Mouse (Mus musculus): ENCODE measurements around the gene Trim40. TPM values are rescaled to one million over a fixed set of nuclear protein-coding genes. Genes with fewer than 3 reads are reported as not detected.

The Trim40 gene
- polyA plus RNA-seq (2012; rRNA removed) (not detected in 2 replicates), polyA plus RNA-seq (2014; fragmentation: Nextera tagmentation; extraction: Ambion mirVana) (not detected in 2 replicates)

DNA sequence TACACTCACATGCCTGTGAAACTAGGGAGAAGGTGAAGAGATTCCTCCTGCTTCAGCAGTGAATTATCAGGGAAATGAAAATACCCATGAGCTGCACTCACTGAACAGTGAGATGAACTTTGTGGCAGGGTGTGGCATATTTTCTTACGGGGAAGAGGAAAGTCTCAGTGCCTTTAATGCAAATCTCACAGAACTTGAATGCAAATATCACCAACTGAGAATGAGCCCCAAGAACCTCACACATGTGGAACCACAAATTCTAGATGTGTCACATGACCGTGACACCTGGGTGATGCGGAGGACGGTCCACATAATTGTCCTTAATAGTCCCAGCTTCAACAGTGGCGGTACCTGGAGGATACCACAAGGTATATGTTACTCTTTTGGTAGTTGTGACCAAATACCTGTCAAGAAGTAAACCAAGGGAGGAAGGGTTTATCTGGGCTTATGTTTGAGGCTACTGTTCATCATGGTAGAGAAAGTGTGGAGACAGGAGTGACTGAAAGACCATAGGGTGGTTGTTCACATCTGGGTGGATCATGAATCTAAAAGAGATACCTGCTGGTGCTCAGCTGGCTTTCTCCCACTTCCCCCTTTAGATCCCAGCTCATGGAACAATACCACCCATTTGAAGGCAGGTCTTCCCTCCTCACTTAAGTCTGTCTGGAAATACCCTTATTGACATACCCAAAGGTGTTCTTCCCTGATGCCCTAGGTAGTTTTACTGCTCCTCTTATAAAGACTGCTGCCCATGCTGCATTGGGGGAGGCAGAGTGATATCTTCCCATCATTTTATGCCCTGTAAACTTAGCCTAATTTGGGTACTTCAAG, at the start of gene Trim40:
TSS of gene Trim40 (minus strand) at position 51 of the 831 bp plus-strand sequence.
- Histone ChIP-seq H3K9me3 (ENCODE audit: control insufficient read depth, low read length) (no peaks in the 10 kb centered on the region), H3K4me3 (ENCODE audit: insufficient read depth in 1 of 2, low read depth in 2 of 2, low read length in 2 of 2) (no peak within 1 kb of the TSS), H3K4me2 (ENCODE audit: low read depth) (no peak within 1 kb of the TSS), H3K27me3 (ENCODE audit: control insufficient read depth, insufficient read depth, low read length) (no peaks in the 10 kb centered on the region; the same call in 1 of the 2 replicates), H3K36me3 (replicated peaks; ENCODE audit: control insufficient read depth, insufficient read depth, low read depth) (no peaks in the 10 kb centered on the region), H3K27ac (no peak within 1 kb of the TSS), H3K9ac (replicated peaks) (no peak within 1 kb of the TSS), H3K4me1 (replicated peaks; ENCODE audit: control insufficient read depth in 2 of 2, insufficient read depth in 2 of 2, low read length in 1 of 2) (no peaks in the 10 kb centered on the region)
- WGBS (ENCODE audit: insufficient replicate concordance): 74% methylated on average over 5 of the region's 5 CpGs
- no peak for TF ChIP-seq CTCF (IDR thresholded peaks at IDR 0.05; ENCODE audit: low read depth)
- no peak for TF ChIP-seq EP300 (IDR thresholded peaks at IDR 0.05; ENCODE audit: low read depth)
- DNase-seq (ENCODE audit: low read depth in 3 of 3, low spot score in 3 of 3) (no peak), ATAC-seq (ENCODE audit: insufficient read depth) (no peak)

DNA sequence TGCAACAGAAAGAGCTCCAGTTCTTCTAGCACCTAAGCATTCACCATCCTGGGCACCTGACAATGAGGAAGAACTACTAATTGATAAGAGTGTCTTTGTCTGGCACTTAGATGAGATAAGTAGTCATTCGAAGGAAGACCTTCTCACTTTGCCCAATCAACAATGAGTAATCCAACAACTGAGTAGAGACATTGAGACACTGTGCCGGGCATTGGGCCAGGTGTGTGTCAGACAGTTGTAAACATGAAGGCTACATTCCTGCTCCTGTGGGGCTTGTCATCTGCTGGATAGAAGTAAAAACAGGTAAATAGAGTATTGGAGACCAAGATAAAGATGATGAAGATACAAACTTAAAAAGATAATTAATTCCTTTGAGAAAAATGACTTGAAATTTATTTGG, 48.1 kb upstream of the Trim40 start:
- no peak overlapping the region for H3K4me2 ChIP-seq (ENCODE audit: low read depth)
- no peak overlapping the region for H3K4me3 ChIP-seq (ENCODE audit: insufficient read depth in 1 of 2, low read depth in 2 of 2, low read length in 2 of 2)
- peaks cover 16% of the 10 kb centered on the region for H3K27me3 ChIP-seq (ENCODE audit: control insufficient read depth, insufficient read depth, low read length)
- no peak overlapping the region for H3K9ac ChIP-seq (replicated peaks)
- DNase-seq (ENCODE audit: low read depth in 3 of 3, low spot score in 3 of 3): no peak
- no peaks in the 10 kb centered on the region for H3K36me3 ChIP-seq (replicated peaks; ENCODE audit: control insufficient read depth, insufficient read depth, low read depth)
- H3K4me1 ChIP-seq (replicated peaks; ENCODE audit: control insufficient read depth in 2 of 2, insufficient read depth in 2 of 2, low read length in 1 of 2): no peaks in the 10 kb centered on the region
- H3K27ac ChIP-seq: no peak overlapping the region
- H3K9me3 ChIP-seq (ENCODE audit: control insufficient read depth, low read length): no peaks in the 10 kb centered on the region
- WGBS (ENCODE audit: insufficient replicate concordance): 46% methylated on average over 2 of the region's 2 CpGs
- ATAC-seq (ENCODE audit: insufficient read depth): no peak
- TF ChIP-seq EP300 (IDR thresholded peaks at IDR 0.05; ENCODE audit: low read depth): no peak
- TF ChIP-seq CTCF (IDR thresholded peaks at IDR 0.05; ENCODE audit: low read depth): no peak

DNA sequence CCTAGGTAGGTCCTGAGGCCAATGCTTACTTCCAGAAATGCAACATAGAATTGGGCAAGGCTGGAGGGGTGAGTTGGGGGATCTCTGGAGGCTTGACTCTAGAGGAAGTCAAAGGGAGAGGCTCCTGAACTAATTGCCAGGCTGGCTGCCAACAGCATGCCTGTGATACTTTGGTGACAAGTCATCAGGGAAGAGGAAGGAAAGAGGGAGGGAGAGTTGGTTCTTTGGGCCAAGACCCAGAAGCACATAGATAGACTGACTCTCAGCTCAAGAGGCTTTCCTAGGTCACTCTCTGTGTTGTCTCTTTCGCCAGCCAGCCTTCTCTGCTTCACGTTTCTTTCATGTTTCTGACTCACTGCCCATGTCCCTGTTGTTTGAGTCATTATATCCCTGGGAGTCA, 41.9 kb upstream of the Trim40 start:
- H3K9ac ChIP-seq (replicated peaks): no peak overlapping the region
- H3K27me3 ChIP-seq (ENCODE audit: control insufficient read depth, insufficient read depth, low read length): no peaks in the 10 kb centered on the region
- ATAC-seq (ENCODE audit: insufficient read depth) (no peak), DNase-seq (ENCODE audit: low read depth in 3 of 3, low spot score in 3 of 3) (no peak)
- H3K4me2 ChIP-seq (ENCODE audit: low read depth): no peak overlapping the region
- H3K9me3 ChIP-seq (ENCODE audit: control insufficient read depth, low read length): no peaks in the 10 kb centered on the region
- no peak overlapping the region for H3K4me3 ChIP-seq (ENCODE audit: insufficient read depth in 1 of 2, low read depth in 2 of 2, low read length in 2 of 2)
- 26% methylated on average over 2 of the region's 2 CpGs for WGBS (ENCODE audit: insufficient replicate concordance)
- H3K27ac ChIP-seq: no peak overlapping the region
- TF ChIP-seq CTCF (IDR thresholded peaks at IDR 0.05; ENCODE audit: low read depth) (no peak), EP300 (IDR thresholded peaks at IDR 0.05; ENCODE audit: low read depth) (no peak)
- no peaks in the 10 kb centered on the region for H3K4me1 ChIP-seq (replicated peaks; ENCODE audit: control insufficient read depth in 2 of 2, insufficient read depth in 2 of 2, low read length in 1 of 2)
- no peaks in the 10 kb centered on the region for H3K36me3 ChIP-seq (replicated peaks; ENCODE audit: control insufficient read depth, insufficient read depth, low read depth)

GRCm38 (mm10) chr17:36931130-36931529, 41.2 kb upstream of the Trim40 start:
- H3K9ac ChIP-seq (replicated peaks): no peak overlapping the region
- ATAC-seq (ENCODE audit: insufficient read depth) (no peak), DNase-seq (ENCODE audit: low read depth in 3 of 3, low spot score in 3 of 3) (no peak)
- H3K36me3 ChIP-seq (replicated peaks; ENCODE audit: control insufficient read depth, insufficient read depth, low read depth): no peaks in the 10 kb centered on the region
- H3K27ac ChIP-seq: no peak overlapping the region
- 49% methylated on average over 4 of the region's 4 CpGs for WGBS (ENCODE audit: insufficient replicate concordance)
- H3K4me1 ChIP-seq (replicated peaks; ENCODE audit: control insufficient read depth in 2 of 2, insufficient read depth in 2 of 2, low read length in 1 of 2): no peaks in the 10 kb centered on the region
- H3K4me3 ChIP-seq (ENCODE audit: insufficient read depth in 1 of 2, low read depth in 2 of 2, low read length in 2 of 2): no peak overlapping the region
- no peaks in the 10 kb centered on the region for H3K27me3 ChIP-seq (ENCODE audit: control insufficient read depth, insufficient read depth, low read length)
- H3K4me2 ChIP-seq (ENCODE audit: low read depth): no peak overlapping the region
- TF ChIP-seq EP300 (IDR thresholded peaks at IDR 0.05; ENCODE audit: low read depth) (no peak), CTCF (IDR thresholded peaks at IDR 0.05; ENCODE audit: low read depth) (no peak)
- H3K9me3 ChIP-seq (ENCODE audit: control insufficient read depth, low read length): no peaks in the 10 kb centered on the region

DNA sequence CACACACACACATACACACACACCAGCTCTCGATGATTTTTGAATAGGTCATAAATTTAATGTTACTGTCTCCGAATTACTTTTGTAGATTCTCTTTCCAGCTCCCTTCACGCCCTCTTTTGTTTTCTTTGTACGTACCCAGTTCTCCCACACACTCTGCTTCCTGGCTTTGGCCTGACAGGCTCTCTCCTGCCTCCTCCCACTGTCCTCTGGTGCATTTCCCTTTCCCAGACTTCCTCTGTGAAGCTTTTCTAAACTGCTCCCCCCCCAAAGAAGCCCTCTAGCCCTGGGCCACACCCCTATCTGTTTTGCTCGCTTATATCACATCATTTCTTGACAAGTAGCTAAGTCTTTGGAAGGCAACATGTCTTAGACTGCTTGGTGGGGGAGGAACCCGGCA, 40.3 kb upstream of the Trim40 start:
- TF ChIP-seq EP300 (IDR thresholded peaks at IDR 0.05; ENCODE audit: low read depth): no peak
- TF ChIP-seq CTCF (IDR thresholded peaks at IDR 0.05; ENCODE audit: low read depth): no peak
- Histone ChIP-seq H3K4me2 (ENCODE audit: low read depth) (no peak overlapping the region), H3K27me3 (ENCODE audit: control insufficient read depth, insufficient read depth, low read length) (no peaks in the 10 kb centered on the region), H3K4me3 (ENCODE audit: insufficient read depth in 1 of 2, low read depth in 2 of 2, low read length in 2 of 2) (no peak overlapping the region), H3K9me3 (ENCODE audit: control insufficient read depth, low read length) (no peaks in the 10 kb centered on the region), H3K9ac (replicated peaks) (no peak overlapping the region), H3K27ac (no peak overlapping the region), H3K36me3 (replicated peaks; ENCODE audit: control insufficient read depth, insufficient read depth, low read depth) (no peaks in the 10 kb centered on the region), H3K4me1 (replicated peaks; ENCODE audit: control insufficient read depth in 2 of 2, insufficient read depth in 2 of 2, low read length in 1 of 2) (no peaks in the 10 kb centered on the region)
- WGBS (ENCODE audit: insufficient replicate concordance): 46% methylated on average over 6 of the region's 6 CpGs
- no peak for DNase-seq (ENCODE audit: low read depth in 3 of 3, low spot score in 3 of 3)
- no peak for ATAC-seq (ENCODE audit: insufficient read depth)
